Mouse (Mus musculus): ENCODE measurements around the gene Trp63. TPM values are rescaled to one million over a fixed set of nuclear protein-coding genes. Genes with fewer than 3 reads are reported as not detected.

The Trp63 gene
- polyA plus RNA-seq, 1 experiment from 2014 or later: 20.5 TPM

- DNase-seq (ENCODE audit: low spot score): no peak
Observed at GRCm38 (mm10) chr16:25865096-25865869, 181.7 kb downstream of the Trp63 start.

GRCm38 (mm10) chr16:25871503-25871902 is 187.9 kb downstream of the Trp63 start:
- no peak for DNase-seq (ENCODE audit: low spot score)

- no peak for DNase-seq (ENCODE audit: low spot score)
Observed at GRCm38 (mm10) chr16:25875681-25876080, 192.1 kb downstream of the Trp63 start.

DNA sequence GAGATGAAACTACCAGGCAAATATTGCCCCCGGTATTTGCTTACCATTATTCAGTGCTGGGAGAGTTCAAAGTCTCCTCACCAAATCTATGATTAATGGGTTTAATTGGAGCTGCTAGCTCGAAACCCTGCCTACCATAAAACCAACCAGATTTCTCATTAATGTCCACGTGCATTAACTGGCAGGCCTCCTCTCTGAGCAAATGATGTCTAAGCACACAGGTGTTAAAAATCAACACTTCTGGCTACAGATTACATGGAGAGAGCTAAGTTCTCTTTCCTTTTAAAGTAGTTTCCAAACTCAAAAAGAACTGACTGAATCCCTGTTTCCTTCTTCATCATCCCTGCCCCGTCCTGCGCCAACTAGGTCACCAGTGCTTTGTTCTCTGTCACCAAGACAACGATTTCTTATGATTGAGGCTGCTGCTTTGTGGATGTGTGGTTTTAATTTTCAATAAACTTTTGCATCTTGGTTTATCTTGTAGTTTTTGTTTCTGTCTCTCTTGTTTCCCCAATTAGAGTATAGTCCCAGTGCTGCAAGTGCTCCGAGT is 193.9 kb downstream of the Trp63 start:
- no peak for DNase-seq (ENCODE audit: low spot score)

DNA sequence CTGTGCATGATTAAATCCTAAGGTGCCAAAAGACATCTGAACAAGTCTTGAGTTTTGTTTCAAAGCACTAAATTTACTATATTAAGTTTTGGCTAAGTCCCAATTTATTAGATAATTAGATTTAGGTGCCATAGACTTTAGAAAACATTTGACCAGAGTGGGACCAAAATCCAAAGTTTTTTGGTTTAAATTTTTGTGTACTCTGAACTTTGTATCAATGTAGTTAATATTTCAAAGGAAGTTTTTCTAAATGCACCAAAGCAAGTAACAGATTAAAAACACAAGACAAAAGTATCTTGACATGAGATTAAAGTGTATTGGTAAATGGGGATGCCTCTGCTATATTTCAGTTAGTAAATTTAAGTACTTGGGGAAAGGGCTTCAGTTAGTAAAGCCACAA is 194.6 kb downstream of the Trp63 start:
- DNase-seq (ENCODE audit: low spot score): no peak

DNA sequence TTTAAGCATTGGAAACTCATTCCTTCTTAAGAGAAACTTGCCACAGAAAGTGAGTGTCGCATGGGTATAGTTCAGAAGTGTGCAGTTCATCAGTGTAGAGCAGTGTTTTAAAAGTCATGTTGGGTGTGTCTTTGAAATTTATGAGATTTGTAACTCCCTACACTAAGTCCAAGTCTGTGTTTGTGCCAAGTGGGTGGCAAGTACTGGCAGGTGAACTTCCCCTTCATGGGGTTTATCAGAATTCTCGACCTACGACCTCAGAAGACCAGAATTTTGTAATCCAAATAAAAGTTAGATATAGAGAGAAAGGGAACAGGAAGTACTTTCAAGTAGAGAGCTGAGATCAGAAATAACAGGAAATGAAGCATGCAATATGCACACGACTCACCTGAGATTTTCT is 215.5 kb downstream of the Trp63 start:
- no peak for DNase-seq (ENCODE audit: low spot score)

DNA sequence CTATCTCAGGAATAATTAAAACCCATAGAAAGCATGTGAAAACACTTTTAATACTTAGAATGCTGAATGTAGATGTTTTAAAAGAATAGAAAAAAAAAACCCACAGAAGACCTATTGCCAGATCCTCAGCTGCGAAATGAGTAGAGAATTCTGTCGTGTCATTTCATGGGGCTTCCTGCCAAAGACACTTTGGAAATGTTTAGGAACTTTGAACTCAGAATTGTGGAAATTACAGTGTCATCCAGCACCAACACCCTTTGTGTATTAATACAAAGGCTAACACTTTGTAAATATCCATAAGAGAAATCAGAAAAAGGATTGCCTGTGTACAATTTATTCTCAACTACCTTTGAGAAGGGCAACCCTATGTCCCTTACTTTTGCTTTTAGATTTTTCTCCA is 216.1 kb downstream of the Trp63 start:
- no peak for DNase-seq (ENCODE audit: low spot score)

DNA sequence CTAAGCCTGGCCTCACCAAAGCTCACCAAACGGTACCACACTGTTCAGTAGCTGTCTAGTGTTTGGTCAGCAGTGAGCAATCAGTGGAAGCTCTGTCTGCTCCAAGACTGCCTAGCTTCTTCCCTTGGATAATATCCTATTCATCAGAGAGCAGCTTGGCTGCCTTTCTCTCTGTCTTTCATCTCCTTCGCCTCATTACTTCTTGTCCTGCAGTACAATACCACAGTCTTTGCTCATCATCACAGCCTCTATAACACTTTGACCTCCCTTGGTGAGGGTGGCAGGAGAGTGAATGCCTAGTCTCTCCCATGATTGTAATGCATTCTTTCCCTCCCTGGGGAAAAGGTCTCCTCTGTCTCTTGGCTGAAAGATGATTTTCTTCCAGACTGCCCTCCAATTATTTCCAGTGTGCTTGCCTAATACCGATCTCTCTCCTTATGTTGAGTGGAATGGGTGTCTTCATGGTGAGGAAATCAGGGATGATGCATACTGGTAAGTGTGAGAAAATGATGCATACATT is 216.9 kb downstream of the Trp63 start:
- no peak for DNase-seq (ENCODE audit: low spot score)

DNA sequence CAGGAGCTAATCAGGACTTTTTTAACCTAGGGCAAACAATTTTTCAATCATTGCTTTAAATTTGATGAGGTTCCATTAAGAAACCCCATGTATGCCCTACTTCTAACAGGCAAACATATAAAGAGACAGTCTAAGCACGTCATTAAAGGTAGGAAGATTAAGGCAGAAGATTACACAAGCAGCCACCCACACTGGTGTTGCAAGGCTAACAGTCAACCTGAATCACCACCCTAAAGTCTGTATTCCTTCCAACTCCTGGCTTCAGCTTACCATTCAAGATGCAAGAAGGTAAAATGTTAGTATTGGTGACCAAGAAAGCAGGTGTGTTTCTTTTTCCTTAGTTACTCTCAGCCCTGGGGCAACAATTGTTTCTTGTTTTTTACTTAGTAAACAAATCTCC is 228.6 kb downstream of the Trp63 start:
- no peak for DNase-seq (ENCODE audit: low spot score)

DNA sequence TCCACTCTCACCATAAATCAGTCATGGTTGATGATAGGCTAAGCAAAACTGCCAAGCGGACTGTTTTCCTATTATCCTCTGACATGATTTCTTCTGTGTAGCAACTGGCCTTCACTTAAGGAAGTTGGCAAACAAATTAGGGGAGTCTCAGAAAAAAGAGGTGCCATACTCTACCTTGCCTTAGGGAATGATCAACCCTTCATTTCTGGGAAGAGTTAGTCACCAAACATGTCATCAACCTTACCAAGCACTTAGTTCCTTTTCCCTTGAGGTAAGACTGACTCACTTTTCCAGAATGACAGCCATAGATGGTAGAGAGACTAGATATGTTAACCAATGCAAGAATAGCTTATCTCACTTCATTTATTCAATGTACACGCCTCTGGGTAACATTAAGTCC is 250.6 kb downstream of the Trp63 start:
- DNase-seq (ENCODE audit: low spot score): no peak
